Mouse (Mus musculus) hindbrain, embryonic 13.5 days (tissue): ENCODE measurements around the gene Mapk6. TPM values are rescaled to one million over a fixed set of nuclear protein-coding genes. Genes with fewer than 3 reads are reported as not detected.

Source experiments
- ATAC-seq: fragments of 200-750 bp; cut with Nextera tagmentation; 2 replicates; pipeline ENCODE4 v1.8.0; 2017; ENCODE audit warnings: moderate TSS enrichment; ENCODE audit not compliant: low FRiP score
- H3K27ac ChIP-seq: fragments of 300-500 bp; sonication (generic); 2 replicates; pipeline ENCODE4 v1.5.1; 2015; ENCODE audit warnings: inconsistent platforms, mild to moderate bottlenecking, moderate library complexity
- H3K27me3 ChIP-seq: fragments of 300-500 bp; sonication (generic); 2 replicates; pipeline ENCODE4 v1.6.1; 2015; ENCODE audit warnings: mild to moderate bottlenecking, inconsistent platforms
- H3K36me3 ChIP-seq: fragments of 300-500 bp; sonication (generic); 2 replicates; pipeline ENCODE4 v1.6.1; 2015; ENCODE audit warnings: mild to moderate bottlenecking, inconsistent platforms
- H3K4me1 ChIP-seq: fragments of 300-500 bp; sonication (generic); replicated peaks from 2 replicates; pipeline ENCODE4 v1.6.1; 2015; ENCODE audit warnings: inconsistent platforms
- H3K4me2 ChIP-seq: fragments of 300-500 bp; sonication (generic); 2 replicates; pipeline ENCODE4 v1.6.1; 2015; ENCODE audit warnings: inconsistent platforms, mild to moderate bottlenecking, moderate library complexity
- H3K4me3 ChIP-seq: fragments of 300-500 bp; sonication (generic); 2 replicates; pipeline ENCODE4 v1.5.1; 2015; ENCODE audit warnings: mild to moderate bottlenecking, inconsistent platforms
- H3K9ac ChIP-seq: fragments of 300-500 bp; sonication (generic); 2 replicates; pipeline ENCODE4 v1.6.1; 2015; ENCODE audit warnings: mild to moderate bottlenecking, inconsistent platforms
- H3K9me3 ChIP-seq: fragments of 300-500 bp; sonication (generic); 2 replicates; pipeline ENCODE4 v1.6.1; 2016; ENCODE audit warnings: inconsistent platforms
- WGBS: fragments of 180-500 bp; shearing (Covaris S2); methylation state at CpG from one replicate; pipeline ENCODE4 v1.1.7; 2015; 5-methylcytosine and 5-hydroxymethylcytosine counted together
- polyA plus RNA-seq: library from polyadenylated mRNA; unstranded; fragments of >200 nt; fragmentation: Nextera tagmentation; extraction: Ambion mirVana; gene quantifications from 2 replicates; pipeline ENCODE4 v1.2.1, GENCODE M21; 2015

Mapk6 gene
- polyA plus RNA-seq, 1 experiment from 2014 or later = 178 TPM

DNA sequence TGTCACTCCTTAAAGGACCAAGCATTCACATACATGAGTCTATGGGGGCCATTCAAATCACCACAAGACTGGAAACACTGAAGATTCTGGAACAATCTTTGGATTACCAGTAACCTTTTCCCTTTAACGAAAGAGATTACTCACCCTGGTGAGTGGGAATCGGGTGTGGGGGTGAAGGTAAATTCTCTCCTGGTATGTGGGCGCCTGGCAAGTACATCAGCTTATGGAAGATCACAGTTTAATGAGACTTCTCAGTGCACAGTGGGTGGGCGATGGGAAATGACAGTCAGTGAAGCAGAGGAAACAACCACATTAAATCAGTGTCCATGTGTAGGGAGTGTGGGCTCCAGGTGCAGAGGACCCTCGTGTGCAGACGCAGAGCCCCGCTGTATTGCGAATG, 79.0 kb downstream of the Mapk6 start:
- no peak overlapping the region for H3K9ac ChIP-seq
- H3K27me3 ChIP-seq = no peaks in the 10 kb centered on the region
- H3K27ac ChIP-seq = no peak overlapping the region
- no peak overlapping the region for H3K4me3 ChIP-seq
- 82% methylated on average over 8 of the region's 8 CpGs for WGBS
- ATAC-seq = no peak
- no peak overlapping the region for H3K4me2 ChIP-seq
- no peaks in the 10 kb centered on the region for H3K4me1 ChIP-seq
- H3K36me3 ChIP-seq = peaks cover 74% of the 10 kb centered on the region
- no peaks in the 10 kb centered on the region for H3K9me3 ChIP-seq

DNA sequence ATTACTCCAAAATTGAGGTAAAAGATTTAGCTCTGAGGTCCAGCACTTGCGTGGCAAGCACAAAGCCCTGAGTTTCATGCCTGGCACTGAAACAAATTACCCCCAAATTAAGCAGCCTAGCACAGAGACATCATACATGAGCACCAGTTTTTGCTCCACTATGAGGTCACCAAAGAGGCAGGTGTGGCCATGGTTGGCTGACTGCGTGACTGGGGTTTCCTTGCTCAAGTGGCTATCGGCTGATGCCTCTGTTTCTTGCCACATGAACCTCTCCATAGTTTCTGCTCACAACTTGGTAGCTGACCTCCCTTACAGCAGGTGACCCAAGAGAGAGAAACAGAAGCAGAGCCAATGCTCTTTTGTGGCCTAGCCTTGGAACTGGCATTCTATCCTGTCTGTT, 81.8 kb downstream of the Mapk6 start:
- no peak for ATAC-seq
- Histone ChIP-seq H3K27me3 (no peaks in the 10 kb centered on the region), H3K9ac (no peak overlapping the region), H3K27ac (no peak overlapping the region), H3K4me1 (no peaks in the 10 kb centered on the region), H3K36me3 (peaks cover 61% of the 10 kb centered on the region), H3K4me2 (no peak overlapping the region), H3K9me3 (no peaks in the 10 kb centered on the region), H3K4me3 (no peak overlapping the region)
- 95% methylated on average over 3 of the region's 3 CpGs for WGBS

DNA sequence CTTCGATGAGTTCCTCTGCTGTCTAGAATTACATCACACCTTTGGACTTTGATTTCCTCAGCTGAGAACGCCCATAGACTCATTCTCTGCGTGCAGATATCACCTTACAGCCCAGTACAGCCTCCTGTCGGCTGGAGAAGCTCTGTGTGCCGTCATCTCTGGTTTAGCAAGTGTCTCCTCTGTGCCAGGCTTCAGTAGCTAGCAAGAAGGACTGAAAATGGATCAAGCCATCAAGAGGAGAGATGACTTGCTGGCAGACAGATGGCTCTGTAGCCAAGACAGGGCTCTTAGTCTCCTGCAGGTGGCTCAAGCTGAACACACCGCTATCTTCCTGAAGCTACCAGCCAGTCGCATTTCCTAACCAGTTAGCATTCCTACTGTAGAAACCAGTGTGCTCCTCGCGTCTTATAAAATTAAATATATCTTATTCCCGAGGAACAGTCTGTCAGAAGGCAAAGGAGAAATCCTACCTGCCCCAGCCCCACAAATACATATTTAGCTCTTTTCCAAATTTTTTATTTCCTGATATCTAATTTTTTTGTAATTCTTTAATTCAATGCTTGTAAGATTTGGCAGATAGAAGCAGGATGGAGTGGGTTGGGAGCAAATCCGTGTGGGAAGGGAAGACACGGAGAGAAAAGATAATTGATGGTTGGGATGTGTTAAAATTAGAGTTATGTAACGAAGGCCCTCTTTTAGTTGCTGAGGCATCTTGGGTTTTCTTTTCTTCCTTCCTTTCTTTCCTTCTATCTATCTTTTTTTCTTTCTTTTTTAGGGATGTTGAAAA, 87.5 kb downstream of the Mapk6 start:
- 86% methylated on average over 13 of the region's 13 CpGs for WGBS
- H3K36me3 ChIP-seq = peaks cover 21% of the 10 kb centered on the region
- no peaks in the 10 kb centered on the region for H3K9me3 ChIP-seq
- H3K4me1 ChIP-seq = peaks cover 9% of the 10 kb centered on the region
- no peak overlapping the region for H3K27ac ChIP-seq
- H3K4me3 ChIP-seq = no peak overlapping the region
- H3K9ac ChIP-seq = no peak overlapping the region
- no peak overlapping the region for H3K4me2 ChIP-seq
- H3K27me3 ChIP-seq = no peaks in the 10 kb centered on the region
- no peak for ATAC-seq

DNA sequence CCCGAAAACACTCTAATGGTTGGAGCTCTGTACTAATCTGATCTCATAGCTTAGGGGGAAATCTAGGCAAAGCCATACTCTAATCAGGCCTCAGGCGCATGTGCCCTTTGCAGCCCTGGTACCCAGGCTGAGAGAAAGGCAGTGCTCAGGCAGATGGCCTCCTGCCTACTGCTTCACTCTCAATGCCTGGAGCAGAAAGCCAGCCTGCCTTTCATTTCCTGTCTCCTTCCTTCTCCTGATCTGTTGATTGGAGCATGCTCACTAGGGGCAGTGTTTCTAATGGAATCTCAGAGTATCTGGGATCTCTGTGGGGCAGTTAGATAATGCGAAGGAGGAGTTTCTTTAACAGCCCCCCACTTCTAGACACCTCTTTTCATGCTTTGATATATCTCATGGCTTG, 90.4 kb downstream of the Mapk6 start:
- Histone ChIP-seq H3K27ac (0 out of 2 replicates have a peak overlapping the region, but pooled peaks have one; percentile 30), H3K4me1 (peaks cover 28% of the 10 kb centered on the region), H3K36me3 (peaks cover 5% of the 10 kb centered on the region), H3K27me3 (no peaks in the 10 kb centered on the region), H3K9ac (no peak overlapping the region), H3K4me3 (no peak overlapping the region), H3K4me2 (no peak overlapping the region), H3K9me3 (no peaks in the 10 kb centered on the region)
- 80% methylated on average over 3 of the region's 3 CpGs for WGBS
- ATAC-seq = no peak

Other genes starting within 250 kb of the Mapk6 start
- 0.36 and 0.42 TPM in 2 replicates for gene Myo5c, start 178.0 kb downstream of the Mapk6 start, polyA plus RNA-seq
- gene Gnb5, start 103.7 kb downstream of the Mapk6 start, polyA plus RNA-seq = 58.3 and 60.5 TPM in 2 replicates
- gene Bcl2l10, start 62.2 kb downstream of the Mapk6 start, polyA plus RNA-seq = not detected in 2 replicates
- 43.3 and 44.5 TPM in 2 replicates for gene Leo1, start 31.5 kb upstream of the Mapk6 start, polyA plus RNA-seq
- gene Tmod3, start 149.7 kb upstream of the Mapk6 start, polyA plus RNA-seq = 82.3 and 85.3 TPM in 2 replicates
- gene Tmod2, start 201.3 kb upstream of the Mapk6 start, polyA plus RNA-seq = 198 and 199 TPM in 2 replicates
- 24.8 and 26.2 TPM in 2 replicates for gene Lysmd2, start 215.7 kb upstream of the Mapk6 start, polyA plus RNA-seq